Mouse (Mus musculus): ENCODE data around the gene Zfp709.

DNA sequence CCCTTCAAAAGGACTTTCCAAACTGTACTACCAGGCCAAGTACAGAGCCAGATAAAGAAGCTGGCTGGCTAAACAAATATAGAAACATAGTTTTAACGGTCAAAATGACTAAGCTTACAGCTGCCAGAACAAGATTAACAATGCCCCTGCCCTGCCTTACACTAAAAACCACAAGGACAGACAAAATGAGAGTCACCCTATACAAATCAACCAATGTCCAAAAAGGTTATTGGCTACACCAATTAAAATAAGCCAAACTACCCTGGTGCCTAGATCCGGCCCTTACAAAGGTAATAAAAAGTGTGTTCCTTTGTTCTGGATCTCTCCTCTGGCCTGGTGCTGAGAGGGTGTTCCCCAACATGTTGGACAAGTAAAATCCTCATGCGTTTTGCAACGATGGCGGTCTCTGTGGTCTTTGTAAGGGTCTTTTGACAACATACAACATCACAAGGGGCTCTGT is 26.0 kb downstream of the Zfp709 start:
- no peak for TF ChIP-seq CTCF (IDR thresholded peaks at IDR 0.05; ENCODE audit: borderline replicate concordance, insufficient read depth, low read length)
- TF ChIP-seq POLR2A (IDR thresholded peaks at IDR 0.05; ENCODE audit: low read depth, low read length): no peak

Data from embryonic fibroblast, embryonic 13.5 days (primary cell).